ENCODE assay signal across 9 mouse cellular contexts in the genomic region with DNA sequence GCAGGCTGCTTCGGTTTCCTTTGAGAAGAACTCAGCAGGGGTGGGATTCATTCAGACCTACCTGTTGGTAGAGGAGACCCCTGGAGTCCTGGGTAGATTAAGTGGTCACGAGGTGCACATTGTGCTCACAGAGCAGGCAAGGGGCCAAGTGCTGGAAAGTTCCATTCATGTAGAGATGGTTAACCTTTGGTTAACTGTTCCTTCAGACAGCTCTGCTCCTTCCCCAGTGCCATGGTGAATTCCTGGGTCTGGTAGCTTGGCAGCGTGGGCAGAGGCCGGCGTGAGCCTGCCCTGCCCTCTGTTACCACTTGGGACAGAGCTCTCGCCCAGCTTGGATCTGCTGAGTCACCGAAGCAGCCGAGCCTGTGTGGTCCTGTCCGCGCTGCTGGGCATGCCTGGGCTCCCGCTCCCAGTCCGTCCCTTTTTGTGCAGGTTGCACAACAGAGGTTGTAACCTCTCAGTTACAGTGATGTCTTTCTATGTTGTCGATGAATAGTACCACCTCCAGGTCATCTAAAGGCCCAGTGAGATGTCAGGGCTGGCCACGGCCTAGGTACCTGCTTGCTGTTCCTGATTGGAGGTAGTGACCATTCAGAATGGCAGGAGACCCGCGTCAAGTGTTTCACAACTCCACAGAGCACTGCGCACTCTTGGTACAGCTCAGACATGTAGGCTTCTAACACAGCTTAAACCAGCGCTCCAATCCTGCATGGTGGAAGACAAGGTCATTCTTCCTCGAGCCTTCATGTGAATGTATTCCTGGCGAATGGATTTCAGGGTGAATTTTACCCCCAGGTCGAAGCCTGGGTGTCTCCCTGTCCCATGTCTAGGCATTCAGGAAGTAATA. TPM values are rescaled to one million over a fixed set of nuclear protein-coding genes. Genes with fewer than 3 reads are reported as not detected.
A peak's percentile ranks its signal among the peaks of the same experiment; 100 is the strongest.
DNase-seq lines count a peak whose midpoint lies in the region; ATAC-seq and TF ChIP-seq lines count a peak whose summit lies in the region.
"Had no signal": no experiment of that assay in that cellular context is flagged by ENCODE, and none has a peak within 500 bp of the region (broad histone marks: within the 10 kb centered on the region; RNA-seq: fewer than 3 reads in every experiment).

No protein-coding gene starts in this region.

- peak; percentile 42 for DNase-seq in ovary, postnatal 36 days (ENCODE audit: low spot score)
- no peak for DNase-seq in ovary, postnatal 10 days (ENCODE audit: low spot score)
- no peak for DNase-seq in heart, embryonic 10.5 days (ENCODE audit: low spot score)
- DNase-seq in liver, result peak; percentile 52
- DNase-seq in frontal cortex, postnatal 14 days (ENCODE audit: low spot score in 2 of 2), result no peak

- no peak overlapping the region for H3K27ac ChIP-seq in bone marrow, adult 2 months (ENCODE audit: control insufficient read depth, insufficient read depth, low read depth, low read length, poor library complexity)
- peak overlapping the region; percentile 73 for H3K27ac ChIP-seq in heart, embryonic 10.5 days
- H3K27ac ChIP-seq: embryonic facial prominence, embryonic 13.5 days had no signal

- ATAC-seq in activated CD4-positive, CD25-positive, alpha-beta regulatory T cell, adult 4 months, result no peak

- no peak for TF ChIP-seq POLR2A in bone marrow, adult 2 months (IDR thresholded peaks at IDR 0.05; ENCODE audit: borderline replicate concordance, control insufficient read depth, low read depth, low read length)
- peak; percentile 42 for TF ChIP-seq POLR2A in myocyte (IDR thresholded peaks at IDR 0.05; ENCODE audit: insufficient read length, low read depth)

- H3K4me2 ChIP-seq in myocyte (ENCODE audit: low read depth), result peak overlapping the region; percentile 95
- H3K4me2 ChIP-seq: embryonic facial prominence, embryonic 13.5 days had no signal

- no peaks in the 10 kb centered on the region for H3K27me3 ChIP-seq in heart, embryonic 10.5 days (ENCODE audit: insufficient read depth, poor library complexity, severe bottlenecking)
- H3K27me3 ChIP-seq in myocyte (ENCODE audit: control insufficient read depth, insufficient read depth, insufficient read length), result no peaks in the 10 kb centered on the region
- H3K27me3 ChIP-seq: embryonic facial prominence, embryonic 13.5 days had no signal

- 0 out of 2 replicates have a peak, but pooled peaks have one; percentile 11 for TF ChIP-seq CTCF in bone marrow, adult 2 months (IDR thresholded peaks at IDR 0.05; ENCODE audit: control insufficient read depth, insufficient read depth, low read length)

- H3ac ChIP-seq in myocyte (ENCODE audit: control insufficient read depth, insufficient read length), result no peak overlapping the region

- H3K4me3 ChIP-seq in bone marrow, adult 2 months (replicated peaks; ENCODE audit: control insufficient read depth, low read depth, low read length), result no peak overlapping the region
- H3K4me3 ChIP-seq in heart, embryonic 10.5 days, result no peak overlapping the region
- H3K4me3 ChIP-seq in myocyte, result peak overlapping the region; percentile 6
- H3K4me3 ChIP-seq: embryonic facial prominence, embryonic 13.5 days had no signal

- H3K9me3 ChIP-seq in heart, embryonic 10.5 days, result no peaks in the 10 kb centered on the region
- H3K9me3 ChIP-seq: embryonic facial prominence, embryonic 13.5 days had no signal

- H3K4me1 ChIP-seq in bone marrow, adult 2 months (ENCODE audit: control insufficient read depth, insufficient read depth, low read length), result no peaks in the 10 kb centered on the region
- H3K4me1 ChIP-seq in heart, embryonic 10.5 days, result peaks cover 40% of the 10 kb centered on the region

- H3K36me3 ChIP-seq in heart, embryonic 10.5 days, result no peaks in the 10 kb centered on the region
- H3K36me3 ChIP-seq in myocyte (ENCODE audit: control insufficient read depth, insufficient read depth), result no peaks in the 10 kb centered on the region
- H3K36me3 ChIP-seq: embryonic facial prominence, embryonic 13.5 days had no signal

- 38% methylated on average over 21 of the region's 21 CpGs for WGBS in bone marrow, adult 2 months
- WGBS in heart, embryonic 10.5 days, result 76% methylated on average over 21 of the region's 21 CpGs

- H3K79me2 ChIP-seq in myocyte (ENCODE audit: control insufficient read depth, insufficient read depth), result peaks cover 16% of the 10 kb centered on the region

TF ChIP-seq in myocyte, 11 proteins besides CTCF, POLR2A, EP300 and RAD21:
- TF ChIP-seq MYOG (IDR thresholded peaks at IDR 0.05; ENCODE audit: control insufficient read depth in 1 of 3, insufficient read depth in 1 of 3, insufficient read length in 2 of 3, low read depth in 2 of 3) (peak in 1 of 3 experiments; percentile 35), MAX (IDR thresholded peaks at IDR 0.05; ENCODE audit: low read depth) (no peak), E2F4 (IDR thresholded peaks at IDR 0.05; ENCODE audit: insufficient read depth) (no peak), USF1 (IDR thresholded peaks at IDR 0.05; ENCODE audit: low read depth) (no peak), CEBPB (IDR thresholded peaks at IDR 0.05; ENCODE audit: insufficient read depth, poor library complexity, severe bottlenecking) (peak; percentile 31; the same call in 1 of the 2 replicates), MYOD1 (IDR thresholded peaks at IDR 0.05; ENCODE audit: control insufficient read depth in 1 of 3, insufficient read length in 2 of 3, low read depth in 2 of 3) (peak in 1 of 3 experiments; percentile 25), TCF3 (IDR thresholded peaks at IDR 0.05; ENCODE audit: insufficient read length, low read depth) (no peak), REST (IDR thresholded peaks at IDR 0.05; ENCODE audit: insufficient read depth, insufficient read length) (no peak), TCF12 (IDR thresholded peaks at IDR 0.05; ENCODE audit: insufficient read depth, poor library complexity, severe bottlenecking) (no peak), SRF (IDR thresholded peaks at IDR 0.05; ENCODE audit: control insufficient read depth, insufficient read length, low read depth) (no peak), POLR2AphosphoS2 (IDR thresholded peaks at IDR 0.05; ENCODE audit: insufficient read length, low read depth) (no peak)

RNA-seq across cellular contexts. Expression of gene Arntl, which starts 53.3 kb away (rescaled TPM):
- polyA plus RNA-seq in bone marrow, adult 2 months (2011; ENCODE audit: insufficient read depth, insufficient read length, low replicate concordance, missing spikeins), result 2.0 and 9.5 TPM in 2 replicates
- polyA plus RNA-seq in heart, embryonic 10.5 days (2016; fragmentation: Nextera tagmentation; extraction: Ambion mirVana), result 6.3 and 7.0 TPM in 2 replicates
- polyA plus RNA-seq in myocyte (2012; fragmentation: generic; extraction: Trizol), result 10.5 TPM
- polyA plus RNA-seq in activated CD4-positive, CD25-positive, alpha-beta regulatory T cell, adult 4 months (2017; shearing (Covaris generic)), result 10 to 100 TPM; 21.4 to 27.8 TPM

Comparison
In these comparisons a context has a peak if more than half of its experiments do, and no peak if none do; other contexts are left out.
1. DNase-seq: peak in ovary, postnatal 36 days (single experiment) and liver (single experiment); none in ovary, postnatal 10 days (single experiment), heart, embryonic 10.5 days (single experiment) and frontal cortex, postnatal 14 days (0 of 2).